Mouse (Mus musculus) liver, embryonic 12.5 days (tissue): ENCODE results near the gene Paqr5. TPM values are rescaled to one million over a fixed set of nuclear protein-coding genes. Genes with fewer than 3 reads are reported as not detected.

Experiments used
- ATAC-seq: fragments of 200-750 bp; cut with Nextera tagmentation; 2 replicates; pipeline ENCODE4 v1.8.0; 2017; ENCODE audit warnings: moderate number of reproducible peaks, mild to moderate bottlenecking, moderate library complexity
- H3K27ac ChIP-seq: fragments of 300-500 bp; sonication (generic); 2 replicates; pipeline ENCODE4 v1.5.1; 2016; ENCODE audit warnings: mild to moderate bottlenecking
- H3K27me3 ChIP-seq: fragments of 300-500 bp; sonication (generic); replicated peaks from 2 replicates; pipeline ENCODE4 v1.6.1; 2016; ENCODE audit warnings: mild to moderate bottlenecking, moderate library complexity
- H3K36me3 ChIP-seq: fragments of 300-500 bp; sonication (generic); 2 replicates; pipeline ENCODE4 v1.6.1; 2016; ENCODE audit warnings: mild to moderate bottlenecking, moderate library complexity
- H3K4me1 ChIP-seq: fragments of 300-500 bp; sonication (generic); 2 replicates; pipeline ENCODE4 v1.6.1; 2016
- H3K4me2 ChIP-seq: fragments of 300-500 bp; sonication (generic); 2 replicates; pipeline ENCODE4 v1.6.1; 2016; ENCODE audit warnings: mild to moderate bottlenecking, moderate library complexity
- H3K4me3 ChIP-seq: fragments of 300-500 bp; sonication (generic); 2 replicates; pipeline ENCODE4 v1.5.1; 2016; ENCODE audit warnings: mild to moderate bottlenecking, moderate library complexity
- H3K9ac ChIP-seq: fragments of 300-500 bp; sonication (generic); 2 replicates; pipeline ENCODE4 v1.6.1; 2016; ENCODE audit warnings: mild to moderate bottlenecking, moderate library complexity
- H3K9me3 ChIP-seq: fragments of 300-500 bp; sonication (generic); replicated peaks from 2 replicates; pipeline ENCODE4 v1.6.1; 2016; ENCODE audit warnings: mild to moderate bottlenecking, moderate library complexity
- WGBS: fragments of 180-500 bp; shearing (Covaris S2); methylation state at CpG from one replicate; pipeline ENCODE4 v1.1.7; 2016; ENCODE audit not compliant: insufficient replicate concordance; 5-methylcytosine and 5-hydroxymethylcytosine counted together
- polyA plus RNA-seq: library from polyadenylated mRNA; unstranded; fragments of >200 nt; fragmentation: Nextera tagmentation; extraction: Ambion mirVana; gene quantifications from 2 replicates; pipeline ENCODE4 v1.2.1, GENCODE M21; 2016

The Paqr5 gene
- polyA plus RNA-seq, 1 experiment from 2014 or later, result 0.29 TPM

DNA sequence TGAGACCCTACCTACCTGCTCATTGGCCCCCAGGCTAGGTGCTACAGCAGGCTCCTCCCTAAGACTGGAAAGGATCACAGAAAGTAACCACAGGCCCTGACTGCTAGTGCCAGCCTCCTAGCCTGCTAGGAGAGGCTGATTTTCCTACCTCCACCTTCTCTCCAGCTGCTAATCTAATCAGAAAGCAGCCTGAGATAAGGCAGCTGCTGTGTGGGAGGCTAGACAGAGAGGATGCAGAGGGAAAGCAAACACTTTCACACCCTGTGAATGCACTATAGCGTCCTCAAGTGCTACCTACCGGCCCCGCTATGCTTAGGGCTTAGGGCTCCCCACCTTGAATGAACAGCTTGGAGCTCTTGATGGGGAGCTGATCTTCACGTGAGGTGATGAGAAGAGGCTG lies 19.6 kb downstream of the Paqr5 start:
- ATAC-seq, result no peak

DNA sequence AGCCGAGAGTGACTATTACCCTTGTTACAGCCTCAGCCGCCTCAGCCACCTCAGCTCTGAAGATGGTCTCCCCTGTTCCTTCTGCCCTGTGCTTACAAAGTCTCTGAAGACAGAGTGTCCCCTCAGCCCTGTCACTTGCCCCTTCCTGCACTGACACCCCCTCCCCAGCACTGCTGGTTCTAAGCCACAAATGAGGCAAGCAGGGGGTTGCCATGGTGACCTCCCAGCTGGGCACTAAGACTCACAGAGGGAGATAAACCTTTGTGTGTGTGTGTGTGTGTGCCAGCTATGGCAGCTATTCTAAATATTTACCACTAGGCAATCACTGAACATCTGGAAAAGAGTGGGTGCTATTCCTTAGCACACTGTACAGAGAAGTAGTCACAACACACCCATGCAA lies 23.0 kb downstream of the Paqr5 start:
- H3K27ac ChIP-seq, result no peak overlapping the region

More for the DNA sequence above, 19.6 kb downstream of the Paqr5 start:
- Histone ChIP-seq H3K4me3 (no peak overlapping the region), H3K4me2 (no peak overlapping the region), H3K27ac (no peak overlapping the region), H3K36me3 (no peaks in the 10 kb centered on the region), H3K9ac (no peak overlapping the region), H3K9me3 (no peaks in the 10 kb centered on the region), H3K4me1 (0 out of 2 replicates have a peak, but pooled peaks cover 6% of the 10 kb centered on the region), H3K27me3 (peaks cover 34% of the 10 kb centered on the region)
- 29% methylated on average over 4 of the region's 4 CpGs for WGBS

DNA sequence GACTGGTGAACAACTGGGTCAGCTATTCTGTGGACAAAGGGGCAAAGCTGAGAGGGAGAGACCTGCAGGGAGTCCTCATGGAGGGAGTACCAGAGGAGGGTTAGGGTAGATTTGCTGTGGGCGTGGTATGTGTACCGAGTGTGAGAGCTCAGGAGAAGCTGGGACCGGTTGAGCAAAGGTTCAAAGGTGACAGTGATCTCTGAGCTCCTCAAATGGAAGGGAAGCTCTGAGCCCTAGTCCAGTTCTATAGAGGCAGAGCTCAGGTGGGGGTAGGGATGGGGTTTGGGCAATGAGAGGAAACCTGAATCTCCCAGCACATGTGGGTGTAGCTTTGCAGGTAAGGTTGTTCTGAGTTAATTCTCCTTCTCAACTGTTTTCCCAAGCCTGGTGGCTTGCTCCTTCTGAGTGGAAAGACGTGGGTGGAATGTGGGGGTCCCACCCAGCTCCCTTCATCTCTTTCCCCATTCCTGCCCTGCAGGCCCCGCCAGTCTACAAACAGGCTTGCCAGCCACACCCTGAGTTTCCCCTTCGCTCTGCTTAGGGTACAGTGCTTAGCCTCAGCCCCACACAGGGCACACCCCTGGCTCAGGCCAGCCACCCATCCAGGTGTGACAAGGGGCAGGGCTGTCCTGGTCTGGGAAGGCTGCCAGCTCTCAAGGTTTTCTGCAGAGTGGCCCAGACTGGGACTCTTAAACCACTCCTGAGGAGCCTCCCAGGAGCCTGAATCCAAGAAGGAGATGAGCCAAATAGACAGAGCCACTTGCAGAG lies 26.8 kb downstream of the Paqr5 start:
- 62% methylated on average over 6 of the region's 6 CpGs for WGBS
- H3K9me3 ChIP-seq, result no peaks in the 10 kb centered on the region
- H3K4me3 ChIP-seq, result no peak overlapping the region
- H3K4me1 ChIP-seq, result peaks cover 3% of the 10 kb centered on the region; the same call in 1 of the 2 replicates
- no peak overlapping the region for H3K4me2 ChIP-seq
- H3K9ac ChIP-seq, result no peak overlapping the region
- no peaks in the 10 kb centered on the region; the same call in 1 of the 2 replicates for H3K27me3 ChIP-seq
- no peak overlapping the region for H3K27ac ChIP-seq
- no peak for ATAC-seq
- H3K36me3 ChIP-seq, result no peaks in the 10 kb centered on the region

More for the DNA sequence above, 23.0 kb downstream of the Paqr5 start:
- no peak overlapping the region for H3K4me2 ChIP-seq
- H3K36me3 ChIP-seq, result no peaks in the 10 kb centered on the region
- no peak overlapping the region for H3K4me3 ChIP-seq
- ATAC-seq, result no peak
- H3K4me1 ChIP-seq, result peaks cover 9% of the 10 kb centered on the region; the same call in 1 of the 2 replicates
- H3K9me3 ChIP-seq, result no peaks in the 10 kb centered on the region
- peaks cover 21% of the 10 kb centered on the region for H3K27me3 ChIP-seq
- WGBS, result 57% methylated on average over 2 of the region's 2 CpGs
- H3K9ac ChIP-seq, result no peak overlapping the region

DNA sequence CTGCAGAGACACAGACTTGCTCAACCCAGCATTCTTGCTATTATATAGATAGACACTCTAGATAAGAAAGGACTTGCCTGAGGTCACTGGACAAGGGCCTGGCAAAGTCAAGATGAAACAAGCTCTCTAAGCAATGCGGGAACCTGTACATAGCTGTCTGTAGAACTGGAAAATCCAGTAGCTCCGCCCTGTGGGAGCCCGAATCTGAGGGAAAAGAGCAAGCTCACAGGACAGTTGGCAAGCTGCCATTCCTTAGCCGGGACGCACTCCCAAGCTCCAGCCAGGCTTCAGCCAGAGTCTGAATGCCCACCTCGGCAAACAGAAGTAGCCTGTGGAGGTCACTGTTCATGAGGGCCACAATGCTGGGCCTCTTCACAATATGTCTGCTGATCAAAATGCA lies 28.8 kb downstream of the Paqr5 start:
- Histone ChIP-seq H3K36me3 (no peaks in the 10 kb centered on the region), H3K9ac (no peak overlapping the region), H3K9me3 (no peaks in the 10 kb centered on the region), H3K4me2 (no peak overlapping the region), H3K27ac (no peak overlapping the region), H3K4me1 (peaks cover 3% of the 10 kb centered on the region; the same call in 1 of the 2 replicates), H3K27me3 (no peaks in the 10 kb centered on the region; the same call in 1 of the 2 replicates), H3K4me3 (no peak overlapping the region)
- WGBS, result 55% methylated on average over 6 of the region's 6 CpGs
- no peak for ATAC-seq

DNA sequence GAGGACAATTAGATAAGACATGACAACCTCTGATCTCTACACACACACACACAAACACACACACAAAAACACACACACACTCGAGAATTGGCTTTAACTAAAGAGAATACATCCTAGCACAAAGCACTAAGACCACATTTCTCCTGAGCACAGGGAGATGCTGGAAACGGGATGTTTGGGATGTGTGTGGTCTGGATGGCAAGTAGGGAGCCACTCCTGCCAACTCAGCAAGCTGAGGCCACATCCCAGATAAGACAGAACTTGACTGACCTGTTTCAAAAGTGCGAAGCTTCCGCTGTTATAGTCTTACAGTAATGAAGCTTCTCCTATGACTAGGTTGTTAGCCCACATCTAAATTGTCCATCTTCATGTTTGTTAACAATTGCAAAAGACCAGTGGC lies 35.5 kb downstream of the Paqr5 start:
- Histone ChIP-seq H3K27me3 (no peaks in the 10 kb centered on the region), H3K9ac (no peak overlapping the region), H3K4me2 (no peak overlapping the region), H3K36me3 (no peaks in the 10 kb centered on the region), H3K27ac (no peak overlapping the region), H3K9me3 (no peaks in the 10 kb centered on the region), H3K4me3 (no peak overlapping the region), H3K4me1 (no peaks in the 10 kb centered on the region)
- no peak for ATAC-seq
- WGBS, result 55% methylated on average over 4 of the region's 4 CpGs

DNA sequence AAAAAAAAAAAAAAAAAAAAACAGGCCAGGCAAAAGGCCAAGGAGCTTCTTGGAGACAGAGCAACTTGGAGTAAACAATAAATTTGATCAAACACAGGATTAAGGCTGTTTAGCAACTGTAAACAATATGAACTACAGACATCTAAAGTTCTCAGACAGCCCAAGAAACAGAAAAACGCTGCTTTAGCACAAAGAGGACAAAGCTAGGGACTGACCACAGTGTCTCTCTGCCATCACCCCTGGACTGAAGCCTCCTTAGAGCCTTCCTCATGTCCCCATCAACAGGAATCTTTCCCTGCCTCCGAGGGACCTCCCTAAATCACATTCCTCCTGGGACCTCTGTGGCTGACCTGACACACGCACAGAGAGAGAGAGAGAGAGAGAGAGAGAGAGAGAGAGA lies 35.9 kb downstream of the Paqr5 start:
- H3K36me3 ChIP-seq, result no peaks in the 10 kb centered on the region
- no peaks in the 10 kb centered on the region for H3K9me3 ChIP-seq
- 40% methylated on average over 3 of the region's 3 CpGs for WGBS
- no peak overlapping the region for H3K27ac ChIP-seq
- no peak overlapping the region for H3K9ac ChIP-seq
- H3K27me3 ChIP-seq, result no peaks in the 10 kb centered on the region
- no peak for ATAC-seq
- no peak overlapping the region for H3K4me2 ChIP-seq
- H3K4me1 ChIP-seq, result no peaks in the 10 kb centered on the region
- no peak overlapping the region for H3K4me3 ChIP-seq

DNA sequence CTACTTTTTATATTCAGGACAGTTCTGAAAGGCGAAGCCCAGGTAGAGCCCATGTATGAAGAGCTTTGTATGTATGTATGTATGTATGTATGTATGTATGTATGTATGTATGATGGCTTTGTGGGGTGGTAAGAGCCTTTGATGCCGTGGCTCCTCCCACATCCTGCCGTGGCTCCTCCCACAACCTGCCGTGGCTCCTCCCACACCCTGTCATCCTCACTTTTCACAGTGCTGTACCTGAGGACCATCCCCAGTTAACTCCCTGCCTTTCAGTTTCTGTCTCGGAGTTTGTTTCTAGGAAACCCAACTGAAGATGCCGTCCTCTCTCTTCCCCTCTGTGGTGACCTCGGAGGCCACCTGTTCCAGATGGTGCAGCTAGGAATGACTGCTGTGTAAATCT lies 40.6 kb downstream of the Paqr5 start:
- Histone ChIP-seq H3K4me1 (no peaks in the 10 kb centered on the region; the same call in none of the 2 replicates), H3K9ac (no peak overlapping the region), H3K9me3 (no peaks in the 10 kb centered on the region), H3K36me3 (no peaks in the 10 kb centered on the region), H3K4me3 (no peak overlapping the region), H3K27ac (no peak overlapping the region), H3K27me3 (no peaks in the 10 kb centered on the region), H3K4me2 (no peak overlapping the region)
- WGBS, result 73% methylated on average over 7 of the region's 7 CpGs
- no peak for ATAC-seq

DNA sequence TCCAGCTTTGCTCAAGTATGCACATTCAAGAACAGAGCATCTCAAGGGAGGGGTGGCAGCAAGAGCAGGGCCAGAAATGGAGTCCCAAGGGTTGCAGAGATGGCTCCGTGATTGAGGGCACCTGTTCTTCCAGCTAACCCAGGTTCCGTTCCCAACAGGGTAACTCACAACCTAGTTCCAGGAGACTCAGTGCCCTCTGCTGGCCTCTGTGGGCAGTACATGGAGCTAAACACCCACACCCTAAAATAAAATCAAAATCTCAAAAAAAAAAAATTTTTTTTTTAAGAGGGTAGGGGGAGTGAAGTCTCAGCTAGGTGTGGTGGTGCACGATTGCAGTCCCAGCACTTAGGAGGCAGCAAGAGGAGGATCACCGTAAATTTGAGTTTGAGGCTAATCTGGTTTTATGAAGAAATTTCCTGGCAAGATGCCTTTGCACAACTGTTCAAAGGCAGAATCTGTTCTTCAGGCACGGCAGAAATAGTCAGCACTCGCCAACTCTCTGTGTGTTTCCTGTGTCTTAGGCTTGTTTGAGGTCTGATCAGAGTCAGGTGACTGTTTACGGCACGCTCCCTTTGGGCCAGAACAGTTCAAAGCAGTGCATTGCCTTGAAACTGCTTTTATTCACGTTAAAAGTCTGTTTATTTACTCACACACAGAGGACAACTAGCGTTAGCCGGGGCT lies 41.3 kb downstream of the Paqr5 start:
- Histone ChIP-seq H3K27ac (no peak overlapping the region), H3K4me1 (no peaks in the 10 kb centered on the region; the same call in none of the 2 replicates), H3K4me2 (no peak overlapping the region), H3K27me3 (no peaks in the 10 kb centered on the region), H3K9ac (no peak overlapping the region), H3K9me3 (no peaks in the 10 kb centered on the region), H3K4me3 (no peak overlapping the region), H3K36me3 (no peaks in the 10 kb centered on the region)
- 49% methylated on average over 11 of the region's 11 CpGs for WGBS
- ATAC-seq, result no peak

DNA sequence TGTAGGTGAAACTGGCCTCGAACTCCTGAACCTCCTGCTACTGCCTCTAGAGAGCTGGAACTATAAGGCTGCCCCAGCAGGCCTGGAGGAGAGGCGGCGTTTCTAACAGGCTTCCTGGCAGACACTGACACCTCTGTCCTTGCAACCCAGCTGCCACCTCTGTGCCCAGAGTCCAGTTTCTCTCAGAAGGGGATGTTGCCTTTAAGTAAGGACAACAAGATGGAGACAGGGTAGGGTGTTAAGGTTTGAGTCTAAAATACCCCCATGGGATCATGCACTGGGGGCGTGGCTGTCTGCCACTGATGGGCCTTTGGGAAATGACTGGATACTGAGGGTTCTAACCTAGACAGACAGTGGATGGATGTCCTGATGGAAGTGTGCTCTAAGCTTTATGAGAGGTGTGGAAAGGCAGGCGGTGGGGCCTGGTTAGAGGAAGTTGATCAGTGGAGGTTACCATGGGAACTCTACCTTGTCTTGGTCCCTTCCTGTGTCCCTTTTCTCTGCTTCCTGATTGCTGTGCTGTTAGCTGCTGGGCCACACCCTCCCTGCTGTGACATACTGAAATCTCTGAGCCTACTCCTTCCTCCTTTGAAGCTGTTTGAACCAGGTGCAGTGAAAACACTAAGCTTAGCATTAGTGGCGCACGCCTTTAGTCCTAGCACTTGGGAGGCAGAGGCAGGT lies 43.6 kb downstream of the Paqr5 start:
- no peaks in the 10 kb centered on the region for H3K9me3 ChIP-seq
- no peaks in the 10 kb centered on the region for H3K27me3 ChIP-seq
- H3K27ac ChIP-seq, result no peak overlapping the region
- ATAC-seq, result no peak
- H3K4me1 ChIP-seq, result no peaks in the 10 kb centered on the region; the same call in none of the 2 replicates
- 63% methylated on average over 7 of the region's 7 CpGs for WGBS
- H3K4me3 ChIP-seq, result no peak overlapping the region
- no peaks in the 10 kb centered on the region for H3K36me3 ChIP-seq
- H3K4me2 ChIP-seq, result no peak overlapping the region
- no peak overlapping the region for H3K9ac ChIP-seq

DNA sequence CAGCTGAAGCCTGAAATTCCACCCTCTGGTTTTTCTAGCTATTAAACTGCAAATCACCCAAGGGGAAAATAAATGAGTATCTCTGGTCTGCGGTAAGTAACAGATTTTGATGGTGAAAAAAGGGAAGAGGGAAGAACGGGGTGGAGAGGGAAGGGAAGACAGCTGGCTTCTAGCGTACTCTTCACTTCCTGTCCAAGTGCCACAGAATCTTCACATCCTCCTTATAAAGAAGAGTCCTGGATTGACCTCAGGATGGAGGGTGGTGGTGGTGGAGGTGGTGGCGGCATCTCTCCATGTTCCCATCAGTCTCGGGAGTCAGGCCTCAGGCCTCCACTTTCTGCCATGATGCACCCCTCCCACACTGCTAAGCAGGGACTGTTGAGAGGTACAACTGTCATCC lies 44.8 kb downstream of the Paqr5 start:
- no peak overlapping the region for H3K4me3 ChIP-seq
- no peaks in the 10 kb centered on the region; the same call in none of the 2 replicates for H3K4me1 ChIP-seq
- 41% methylated on average over 5 of the region's 5 CpGs for WGBS
- H3K9ac ChIP-seq, result no peak overlapping the region
- no peaks in the 10 kb centered on the region for H3K9me3 ChIP-seq
- no peaks in the 10 kb centered on the region for H3K27me3 ChIP-seq
- no peaks in the 10 kb centered on the region for H3K36me3 ChIP-seq
- H3K27ac ChIP-seq, result no peak overlapping the region
- ATAC-seq, result no peak
- no peak overlapping the region for H3K4me2 ChIP-seq

DNA sequence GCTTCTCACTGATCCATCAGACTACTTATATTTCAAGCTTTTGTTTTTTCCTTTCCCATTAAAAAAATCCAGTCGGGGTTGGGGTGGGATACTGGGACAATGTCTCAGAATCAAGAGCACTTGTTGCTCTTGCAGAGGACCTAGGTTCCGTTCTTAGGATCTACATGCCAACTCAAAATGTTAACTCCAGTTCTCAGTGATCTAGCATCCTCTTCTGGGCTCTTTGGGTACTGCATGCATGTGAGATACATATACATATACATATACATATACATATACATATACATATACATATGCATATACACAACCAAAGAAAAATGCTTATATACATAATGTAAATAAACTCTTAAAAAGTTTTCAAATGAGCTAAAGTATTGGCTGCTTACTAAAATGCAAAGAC lies 46.7 kb downstream of the Paqr5 start:
- no peaks in the 10 kb centered on the region for H3K36me3 ChIP-seq
- H3K4me1 ChIP-seq, result no peaks in the 10 kb centered on the region; the same call in 1 of the 2 replicates
- 56% methylated on average over 2 of the region's 2 CpGs for WGBS
- H3K4me2 ChIP-seq, result no peak overlapping the region
- H3K4me3 ChIP-seq, result no peak overlapping the region
- H3K27ac ChIP-seq, result no peak overlapping the region
- 0 out of 2 replicates have a peak, but pooled peaks cover 6% of the 10 kb centered on the region for H3K27me3 ChIP-seq
- no peaks in the 10 kb centered on the region for H3K9me3 ChIP-seq
- no peak for ATAC-seq
- no peak overlapping the region for H3K9ac ChIP-seq
